Mouse (Mus musculus) gastrocnemius, postnatal 25 days (tissue): ENCODE results near the gene Hif1an. TPM values are rescaled to one million over a fixed set of nuclear protein-coding genes. Genes with fewer than 3 reads are reported as not detected.

Experiments used
- DNase-seq: peaks from one replicate; pipeline ENCODE4 v3.0.0; 2022
- long read RNA-seq, 2 experiments: library from polyadenylated mRNA; stranded (forward); transcript quantifications; one replicate each; pipeline ENCODE4 v2.0.0; 2021
- total RNA-seq, 2 experiments: library from RNA; stranded (reverse); gene quantifications; 1 replicate in 1 of 2; 2 replicates in 1 of 2; pipeline ENCODE4 v1.2.3; 2021

The Hif1an gene
- 10 to 100 TPM; 86.7 to 94.7 TPM for total RNA-seq
- long read RNA-seq, experiment 1, full-length matches to known transcripts = 13 of 51 reads
- long read RNA-seq, experiment 1, partial matches to known transcripts = 3 of 51 reads
- long read RNA-seq, experiment 1, other reads (novel, unspliced or antisense) = 35 of 51 reads
- long read RNA-seq, experiment 2, full-length matches to known transcripts = 24 of 55 reads
- long read RNA-seq, experiment 2, partial matches to known transcripts = 1 of 55 reads
- long read RNA-seq, experiment 2, other reads (novel, unspliced or antisense) = 30 of 55 reads

GRCm38 (mm10) chr19:44562652-44563206, at the start of gene Hif1an:
Gene Hif1an, plus strand, starts transcription at chr19:44562850.
- peak; percentile 89 for DNase-seq

GRCm38 (mm10) chr19:44513054-44513833, 49.4 kb upstream of the Hif1an start:
- no peak for DNase-seq

GRCm38 (mm10) chr19:44513921-44514482, 48.6 kb upstream of the Hif1an start:
- DNase-seq = no peak

GRCm38 (mm10) chr19:44514521-44515451, 47.9 kb upstream of the Hif1an start:
- no peak for DNase-seq

GRCm38 (mm10) chr19:44515769-44516168, 46.9 kb upstream of the Hif1an start:
- DNase-seq = no peak

GRCm38 (mm10) chr19:44517996-44518768, 44.5 kb upstream of the Hif1an start:
- DNase-seq = no peak

- DNase-seq = peak; percentile 52
Observed at GRCm38 (mm10) chr19:44519152-44519551, 43.5 kb upstream of the Hif1an start.

GRCm38 (mm10) chr19:44525551-44526205, 37.0 kb upstream of the Hif1an start:
- no peak for DNase-seq

GRCm38 (mm10) chr19:44530018-44530417, 32.6 kb upstream of the Hif1an start:
- no peak for DNase-seq

GRCm38 (mm10) chr19:44535376-44535775, 27.3 kb upstream of the Hif1an start:
- DNase-seq = no peak

- peak; percentile 64 for DNase-seq
Observed at GRCm38 (mm10) chr19:44537416-44537815, 25.2 kb upstream of the Hif1an start.

- DNase-seq = no peak
Observed at GRCm38 (mm10) chr19:44542694-44543178, 19.9 kb upstream of the Hif1an start.

- DNase-seq = no peak
Observed at GRCm38 (mm10) chr19:44544372-44544771, 18.3 kb upstream of the Hif1an start.

GRCm38 (mm10) chr19:44544775-44545174, 17.9 kb upstream of the Hif1an start:
- DNase-seq = no peak

- DNase-seq = peak; percentile 70
Observed at GRCm38 (mm10) chr19:44545321-44546041, 17.2 kb upstream of the Hif1an start, which contains the start of gene Sec31b. Gene Sec31b, minus strand, starts transcription at chr19:44545864.

- DNase-seq = no peak
Observed at GRCm38 (mm10) chr19:44552731-44553130, 9.9 kb upstream of the Hif1an start, which contains the start of gene Gm20538. Gene Gm20538, minus strand, starts transcription at chr19:44552831.

- no peak for DNase-seq
Observed at GRCm38 (mm10) chr19:44553286-44553685, 9.4 kb upstream of the Hif1an start.

- no peak for DNase-seq
Observed at GRCm38 (mm10) chr19:44554490-44554860, 8.2 kb upstream of the Hif1an start.

- DNase-seq = peak; percentile 93
Observed at GRCm38 (mm10) chr19:44554861-44555590, 7.6 kb upstream of the Hif1an start, which contains the start of gene Ndufb8. Gene Ndufb8, minus strand, starts transcription at chr19:44555440.
